Mouse (Mus musculus) intestine, embryonic 15.5 days (tissue): ENCODE results near the gene Olfr284. TPM values are rescaled to one million over a fixed set of nuclear protein-coding genes. Genes with fewer than 3 reads are reported as not detected.

ENCODE experiments used
- ATAC-seq: fragments of 200-750 bp; cut with Nextera tagmentation; 2 replicates; pipeline ENCODE4 v1.8.0; 2017; ENCODE audit warnings: moderate TSS enrichment, moderate library complexity
- H3K27ac ChIP-seq: fragments of 300-500 bp; sonication (generic); 2 replicates; pipeline ENCODE4 v1.5.1; 2015; ENCODE audit warnings: mild to moderate bottlenecking, inconsistent platforms
- H3K27me3 ChIP-seq: fragments of 300-500 bp; sonication (generic); replicated peaks from 2 replicates; pipeline ENCODE4 v1.6.1; 2015; ENCODE audit warnings: inconsistent platforms
- H3K36me3 ChIP-seq: fragments of 300-500 bp; sonication (generic); 2 replicates; pipeline ENCODE4 v1.6.1; 2015; ENCODE audit warnings: inconsistent platforms
- H3K4me1 ChIP-seq: fragments of 300-500 bp; sonication (generic); replicated peaks from 2 replicates; pipeline ENCODE4 v1.6.1; 2015; ENCODE audit warnings: inconsistent platforms
- H3K4me2 ChIP-seq: fragments of 300-500 bp; sonication (generic); replicated peaks from 2 replicates; pipeline ENCODE4 v1.6.1; 2015; ENCODE audit warnings: mild to moderate bottlenecking, inconsistent platforms
- H3K4me3 ChIP-seq: fragments of 300-500 bp; sonication (generic); replicated peaks from 2 replicates; pipeline ENCODE4 v1.5.1; 2015; ENCODE audit warnings: inconsistent platforms
- H3K9ac ChIP-seq: fragments of 300-500 bp; sonication (generic); 2 replicates; pipeline ENCODE4 v1.6.1; 2015; ENCODE audit warnings: inconsistent platforms
- H3K9me3 ChIP-seq: fragments of 300-500 bp; sonication (generic); 2 replicates; pipeline ENCODE4 v1.6.1; 2016; ENCODE audit warnings: inconsistent platforms
- WGBS: fragments of 180-500 bp; shearing (Covaris S2); methylation state at CpG from one replicate; pipeline ENCODE4 v1.1.7; 2015; 5-methylcytosine and 5-hydroxymethylcytosine counted together
- polyA plus RNA-seq: library from polyadenylated mRNA; unstranded; fragments of >200 nt; fragmentation: Nextera tagmentation; extraction: Ambion mirVana; gene quantifications from 2 replicates; pipeline ENCODE4 v1.2.1, GENCODE M21; 2015

The Olfr284 gene
- not detected in 2 replicates for polyA plus RNA-seq

DNA sequence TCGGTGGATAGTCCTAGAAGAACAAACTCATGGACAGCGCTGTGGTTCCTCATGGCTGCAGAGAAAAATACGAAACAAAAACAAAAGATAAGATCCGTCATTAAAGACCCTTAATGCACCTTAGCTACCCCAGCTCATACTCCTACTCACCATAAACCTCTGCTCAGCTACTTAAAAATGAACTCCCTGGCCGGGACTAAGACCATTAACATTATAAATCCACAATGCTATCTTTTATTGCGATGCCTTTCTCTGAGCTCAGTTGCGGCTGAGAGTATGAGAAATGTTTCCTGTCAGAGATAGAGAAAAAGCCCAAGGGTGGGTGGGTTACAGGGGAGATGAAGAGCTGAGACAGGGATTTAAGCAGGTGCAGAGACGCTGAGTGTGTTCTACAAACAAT is at the start of gene Olfr284:
Olfr284 (minus strand) TSS at position 101 of the 400 bp plus-strand sequence.
- H3K9me3 ChIP-seq: no peaks in the 10 kb centered on the region
- H3K27ac ChIP-seq: no peak within 1 kb of the TSS
- no peak within 1 kb of the TSS for H3K4me2 ChIP-seq
- ATAC-seq: no peak
- no peak within 1 kb of the TSS for H3K4me3 ChIP-seq
- WGBS: 66% methylated on average over 8 of the region's 8 CpGs
- no peaks in the 10 kb centered on the region for H3K36me3 ChIP-seq
- no peaks in the 10 kb centered on the region for H3K4me1 ChIP-seq
- no peak within 1 kb of the TSS for H3K9ac ChIP-seq
- H3K27me3 ChIP-seq: no peaks in the 10 kb centered on the region

DNA sequence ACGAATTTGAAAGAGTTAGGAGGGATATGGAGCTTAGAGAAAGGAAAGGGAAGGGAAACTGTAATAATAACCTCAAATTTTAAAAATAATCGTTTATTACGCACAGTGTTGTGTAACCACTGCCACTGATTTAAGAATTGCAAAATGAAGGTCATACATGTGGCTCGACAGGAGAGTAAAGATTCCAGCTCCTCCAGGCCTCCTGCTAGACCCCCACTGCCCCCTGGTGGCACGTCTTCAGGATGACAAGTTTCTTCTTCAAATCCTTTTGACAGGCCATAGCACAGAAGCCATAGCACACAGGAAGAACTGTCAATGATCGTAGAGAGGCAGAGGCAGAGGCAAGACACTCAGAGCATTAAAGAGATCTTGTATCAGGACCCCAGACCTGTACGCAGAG is 49.0 kb upstream of the Olfr284 start:
- Histone ChIP-seq H3K27me3 (no peaks in the 10 kb centered on the region), H3K9me3 (no peaks in the 10 kb centered on the region), H3K9ac (no peak overlapping the region), H3K4me2 (no peak overlapping the region), H3K36me3 (no peaks in the 10 kb centered on the region), H3K27ac (no peak overlapping the region), H3K4me1 (no peaks in the 10 kb centered on the region), H3K4me3 (no peak overlapping the region)
- ATAC-seq: peak; percentile 58; the same call in 1 of the 2 replicates
- WGBS: 26% methylated on average over 7 of the region's 7 CpGs

DNA sequence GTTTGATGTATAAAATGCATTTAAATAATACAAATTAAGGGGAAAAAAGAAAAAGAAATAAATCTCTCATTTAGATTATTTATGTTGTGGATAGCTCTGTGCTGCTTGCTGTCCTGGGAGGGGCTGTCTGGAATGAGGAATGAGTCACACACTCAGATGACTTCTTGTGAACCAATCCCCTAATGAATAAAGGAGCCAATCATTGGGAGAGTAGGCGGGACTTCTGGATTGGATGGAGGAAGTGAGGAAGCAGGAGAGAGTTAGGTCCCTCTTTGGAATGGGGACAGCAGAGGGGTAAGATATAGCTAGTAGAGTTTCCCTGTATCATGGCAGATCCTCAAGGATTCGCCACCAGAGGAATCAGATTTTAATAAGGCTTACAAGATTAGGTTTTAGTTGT is 46.8 kb upstream of the Olfr284 start:
- no peak for ATAC-seq
- Histone ChIP-seq H3K9me3 (no peaks in the 10 kb centered on the region), H3K9ac (no peak overlapping the region), H3K36me3 (no peaks in the 10 kb centered on the region), H3K4me2 (no peak overlapping the region), H3K4me1 (no peaks in the 10 kb centered on the region), H3K27me3 (no peaks in the 10 kb centered on the region), H3K4me3 (no peak overlapping the region), H3K27ac (no peak overlapping the region)
- WGBS: 82% methylated on average over 2 of the region's 2 CpGs

DNA sequence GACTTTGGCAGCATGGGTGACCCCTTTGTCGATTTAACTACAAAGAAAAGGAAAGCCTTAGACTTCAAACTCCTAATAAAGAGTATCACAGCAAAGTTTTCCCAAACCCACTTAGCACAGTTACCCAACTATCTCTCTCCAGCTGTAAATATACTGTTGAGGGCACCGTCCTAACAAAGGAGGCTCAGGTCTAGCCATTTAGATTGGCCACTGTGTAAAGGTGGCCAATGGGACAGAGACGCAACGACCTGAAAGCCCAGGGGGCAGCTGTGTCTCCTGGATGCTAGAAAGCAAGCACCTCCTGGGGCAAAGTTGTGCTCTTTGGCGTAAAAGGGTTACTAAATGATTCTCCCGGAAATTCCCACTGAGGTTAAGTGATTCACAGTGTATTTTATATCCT is 40.1 kb upstream of the Olfr284 start, which contains the start of gene Olfr283:
Olfr283 (minus strand) TSS at position 101 of the 400 bp plus-strand sequence.
- Histone ChIP-seq H3K4me1 (no peaks in the 10 kb centered on the region), H3K27ac (no peak within 1 kb of the TSS), H3K9ac (no peak within 1 kb of the TSS), H3K4me3 (no peak within 1 kb of the TSS), H3K4me2 (no peak within 1 kb of the TSS), H3K36me3 (no peaks in the 10 kb centered on the region), H3K27me3 (no peaks in the 10 kb centered on the region), H3K9me3 (no peaks in the 10 kb centered on the region)
- 82% methylated on average over 6 of the region's 6 CpGs for WGBS
- ATAC-seq: no peak

DNA sequence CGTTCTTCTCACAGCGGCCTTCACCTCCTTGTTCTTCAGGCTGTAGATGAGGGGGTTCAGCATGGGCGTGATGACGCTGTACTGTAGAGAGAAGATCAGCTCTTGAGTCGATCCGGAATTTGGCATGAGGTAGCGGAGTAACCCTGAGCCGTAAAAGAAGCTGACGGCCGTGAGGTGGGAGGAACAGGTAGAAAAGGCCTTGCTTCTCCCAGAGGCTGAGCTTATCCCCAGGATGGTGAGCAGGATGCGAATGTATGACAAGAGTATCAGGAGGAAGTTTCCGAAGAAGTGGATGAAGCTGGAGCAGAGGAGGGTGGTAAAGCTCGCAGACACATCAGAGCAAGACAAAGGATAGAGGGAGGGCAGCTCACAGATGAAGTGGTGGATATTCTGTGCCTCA is 37.4 kb upstream of the Olfr284 start:
- Histone ChIP-seq H3K9ac (no peak overlapping the region), H3K4me1 (no peaks in the 10 kb centered on the region), H3K9me3 (no peaks in the 10 kb centered on the region), H3K27me3 (no peaks in the 10 kb centered on the region), H3K4me3 (no peak overlapping the region), H3K27ac (no peak overlapping the region), H3K36me3 (no peaks in the 10 kb centered on the region), H3K4me2 (no peak overlapping the region)
- ATAC-seq: no peak
- WGBS: 91% methylated on average over 13 of the region's 13 CpGs

DNA sequence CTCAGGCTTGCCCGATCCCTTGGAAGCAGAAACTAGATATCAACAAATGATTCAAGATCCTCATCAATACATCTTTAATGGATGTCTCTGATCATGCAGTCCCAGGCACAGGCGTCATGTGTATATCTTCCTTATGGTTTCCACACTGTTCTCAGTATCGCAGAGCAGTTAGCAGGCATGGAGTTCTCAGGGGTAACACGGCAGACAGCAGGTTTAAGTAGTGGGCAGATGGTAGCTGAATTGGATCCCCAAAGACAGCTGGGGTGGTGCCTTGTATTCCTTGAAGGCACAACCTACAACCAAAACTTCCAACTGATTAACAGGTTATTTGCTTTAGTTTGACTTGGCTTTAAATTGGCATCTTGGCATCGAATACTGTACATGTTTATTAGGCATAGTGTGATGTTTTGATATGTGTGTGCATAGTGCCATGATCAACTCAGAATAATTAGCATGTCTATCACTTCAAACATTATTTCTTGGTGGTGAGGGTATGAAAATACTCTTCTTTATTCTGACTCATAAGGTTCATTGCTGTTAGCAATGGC is 23.5 kb downstream of the Olfr284 start, which contains the start of gene Olfr285:
Olfr285 (minus strand) TSS at position 177 of the 548 bp plus-strand sequence.
- ATAC-seq: no peak
- Histone ChIP-seq H3K4me3 (no peak within 1 kb of the TSS), H3K9ac (no peak within 1 kb of the TSS), H3K9me3 (no peaks in the 10 kb centered on the region), H3K27ac (no peak within 1 kb of the TSS), H3K4me1 (no peaks in the 10 kb centered on the region), H3K4me2 (no peak within 1 kb of the TSS), H3K36me3 (no peaks in the 10 kb centered on the region), H3K27me3 (no peaks in the 10 kb centered on the region)
- 92% methylated on average over 5 of the region's 5 CpGs for WGBS

DNA sequence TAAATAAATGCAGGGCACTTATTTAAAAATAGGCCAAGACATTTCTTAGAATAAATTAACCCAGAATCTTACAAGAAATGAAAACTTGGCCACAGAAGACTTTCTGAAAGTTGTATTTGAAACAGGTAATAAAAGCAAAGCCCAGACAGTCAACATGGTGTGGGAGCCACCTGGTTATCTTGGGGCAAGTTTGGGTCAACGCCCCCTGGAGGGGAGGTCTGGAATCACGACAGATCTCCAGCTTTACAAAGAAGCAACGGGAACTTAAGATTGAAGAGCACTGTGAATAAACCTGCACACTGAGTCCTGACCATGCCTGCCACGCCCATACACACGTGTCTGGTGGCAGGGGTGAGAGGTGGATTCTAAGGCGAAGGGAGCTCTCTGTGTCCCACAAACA is 25.1 kb downstream of the Olfr284 start:
- H3K4me3 ChIP-seq: no peak overlapping the region
- no peaks in the 10 kb centered on the region for H3K27me3 ChIP-seq
- WGBS: 52% methylated on average over 6 of the region's 6 CpGs
- H3K4me1 ChIP-seq: no peaks in the 10 kb centered on the region
- no peak overlapping the region for H3K27ac ChIP-seq
- ATAC-seq: no peak
- H3K36me3 ChIP-seq: no peaks in the 10 kb centered on the region
- H3K4me2 ChIP-seq: no peak overlapping the region
- no peak overlapping the region for H3K9ac ChIP-seq
- H3K9me3 ChIP-seq: no peaks in the 10 kb centered on the region

DNA sequence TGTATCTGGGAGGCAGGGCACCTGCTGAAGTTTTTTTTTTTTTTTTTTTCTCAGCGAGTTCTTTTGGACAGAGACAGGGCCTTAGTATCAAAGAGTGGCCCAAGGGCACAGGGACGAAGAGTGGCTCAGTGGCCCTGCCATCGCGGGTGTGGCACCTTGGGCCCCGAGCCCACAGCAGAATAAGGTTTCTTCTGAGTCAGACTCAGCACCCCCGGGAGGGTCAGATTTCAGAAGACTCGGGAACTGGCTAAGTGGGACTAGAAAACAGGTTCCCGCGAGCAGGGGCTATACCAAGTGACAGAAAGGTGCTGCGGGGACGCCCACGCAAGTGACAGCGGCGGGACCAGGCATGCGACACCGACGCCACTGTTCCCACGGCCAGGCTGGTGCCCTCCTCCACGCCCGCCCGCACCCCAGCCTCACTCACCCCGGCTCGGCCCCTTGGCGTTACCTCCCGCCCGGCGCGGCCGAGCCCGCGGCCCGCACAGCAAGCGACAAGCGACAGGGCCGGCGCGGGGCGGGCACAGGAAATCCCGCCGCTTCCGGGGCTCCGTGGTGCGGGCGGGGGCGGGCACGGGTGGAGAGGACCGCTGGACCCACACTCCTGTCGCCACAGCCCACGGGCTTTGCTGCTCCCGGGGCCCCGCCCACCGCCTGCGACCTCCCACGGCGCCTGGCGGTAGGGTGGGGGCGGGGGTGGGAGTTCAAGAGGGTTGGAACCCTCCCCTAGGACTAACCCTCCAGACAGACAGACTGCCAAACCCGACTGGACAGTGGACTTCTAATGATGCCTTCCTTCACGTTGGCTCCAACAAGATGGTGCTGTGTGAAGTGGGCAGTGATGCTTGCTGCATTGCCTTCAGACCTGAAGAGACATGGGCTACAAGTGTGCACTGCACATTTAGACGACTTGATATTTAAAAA is 44.9 kb downstream of the Olfr284 start, which contains the start of gene Zfp641:
Zfp641 (minus strand) TSS at position 534 of the 924 bp plus-strand sequence.
- H3K9ac ChIP-seq: peak within 1 kb of the TSS; percentile 52
- H3K27ac ChIP-seq: no peak within 1 kb of the TSS
- 2% methylated on average over 60 of the region's 60 CpGs for WGBS
- peak; percentile 34; the same call in 1 of the 2 replicates for ATAC-seq
- H3K4me2 ChIP-seq: peak within 1 kb of the TSS; percentile 96
- no peaks in the 10 kb centered on the region; the same call in 1 of the 2 replicates for H3K4me1 ChIP-seq
- H3K9me3 ChIP-seq: no peaks in the 10 kb centered on the region
- peak within 1 kb of the TSS; percentile 61 for H3K4me3 ChIP-seq
- no peaks in the 10 kb centered on the region for H3K36me3 ChIP-seq
- no peaks in the 10 kb centered on the region for H3K27me3 ChIP-seq

DNA sequence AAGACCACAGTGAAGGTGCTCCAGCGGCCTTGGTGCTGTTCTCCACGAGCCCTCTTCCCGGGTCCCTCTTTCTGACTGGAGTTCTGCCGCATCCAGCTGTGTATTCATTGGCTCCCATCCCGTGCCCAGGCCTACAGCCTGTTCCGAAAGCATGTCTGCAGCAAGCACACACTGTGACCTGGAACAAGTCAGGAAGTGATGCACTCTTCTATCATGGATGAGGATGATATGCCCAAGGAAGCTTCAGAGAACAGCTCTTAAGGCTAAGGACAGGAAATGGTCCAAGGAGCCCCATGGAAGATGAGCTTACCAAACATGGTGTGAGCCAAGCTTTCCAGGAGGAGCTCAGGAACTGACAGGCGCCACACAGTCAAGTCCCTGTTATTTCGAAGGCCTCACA is 47.1 kb downstream of the Olfr284 start:
- Histone ChIP-seq H3K9ac (no peak overlapping the region), H3K9me3 (no peaks in the 10 kb centered on the region), H3K27ac (no peak overlapping the region), H3K27me3 (no peaks in the 10 kb centered on the region), H3K4me2 (no peak overlapping the region), H3K36me3 (no peaks in the 10 kb centered on the region), H3K4me3 (no peak overlapping the region), H3K4me1 (no peaks in the 10 kb centered on the region; the same call in 1 of the 2 replicates)
- 88% methylated on average over 8 of the region's 8 CpGs for WGBS
- ATAC-seq: no peak

Other genes with a start within 250 kb of the Olfr284 start
- 27.9 and 28.4 TPM in 2 replicates for gene Pfkm, start 248.4 kb downstream of the Olfr284 start, polyA plus RNA-seq
- gene Senp1, start 247.2 kb downstream of the Olfr284 start, polyA plus RNA-seq: 26.5 and 27.4 TPM in 2 replicates
- 46.6 and 49.5 TPM in 2 replicates for gene Asb8, start 175.4 kb downstream of the Olfr284 start, polyA plus RNA-seq
- gene Ccdc184, start 173.8 kb downstream of the Olfr284 start, polyA plus RNA-seq: 1.6 and 1.7 TPM in 2 replicates
- not detected in 2 replicates for gene Olfr288, start 145.4 kb downstream of the Olfr284 start, polyA plus RNA-seq
- gene Gm44579, start 120.0 kb downstream of the Olfr284 start, polyA plus RNA-seq: not detected in 2 replicates
- not detected in 2 replicates for gene Olfr287, start 119.9 kb downstream of the Olfr284 start, polyA plus RNA-seq
- not detected in 2 replicates for gene Olfr286, start 106.5 kb downstream of the Olfr284 start, polyA plus RNA-seq
- not detected in 2 replicates for gene H1fnt, start 83.7 kb downstream of the Olfr284 start, polyA plus RNA-seq
- 0.21 and 0.36 TPM in 2 replicates for gene Zfp641, start 44.8 kb downstream of the Olfr284 start, polyA plus RNA-seq
- gene Olfr285, start 23.6 kb downstream of the Olfr284 start, polyA plus RNA-seq: not detected in 2 replicates
- gene Olfr283, start 40.0 kb upstream of the Olfr284 start, polyA plus RNA-seq: not detected in 2 replicates
- gene Olfr282, start 90.2 kb upstream of the Olfr284 start, polyA plus RNA-seq: not detected in 2 replicates
- gene Olfr281, start 111.6 kb upstream of the Olfr284 start, polyA plus RNA-seq: not detected in 2 replicates
- gene OR5BS1P, start 128.9 kb upstream of the Olfr284 start, polyA plus RNA-seq: not detected in 2 replicates
- 0.23 TPM in 1 of 2 replicates, not detected in the other for gene Lalba, start 141.7 kb upstream of the Olfr284 start, polyA plus RNA-seq
- gene Olfr279, start 151.4 kb upstream of the Olfr284 start, polyA plus RNA-seq: not detected in 2 replicates
- 81.4 and 86.7 TPM in 2 replicates for gene Kansl2, start 193.3 kb upstream of the Olfr284 start, polyA plus RNA-seq
- gene Ccnt1, start 229.9 kb upstream of the Olfr284 start, polyA plus RNA-seq: 42.4 and 44.9 TPM in 2 replicates
- 0.77 TPM in 1 of 2 replicates, not detected in the other for gene 4930415O20Rik, start 230.0 kb upstream of the Olfr284 start, polyA plus RNA-seq